Mouse (Mus musculus): Measurements from ENCODE around the gene Efna4.

- no peak for TF ChIP-seq CTCF (IDR thresholded peaks at IDR 0.05; ENCODE audit: control insufficient read depth, insufficient read depth, insufficient replicate concordance, low read depth, low read length)
- no peak for TF ChIP-seq POLR2A (IDR thresholded peaks at IDR 0.05; ENCODE audit: control insufficient read depth, low read depth, low read length)
Measured at GRCm38 (mm10) chr3:89377831-89378230, 40.0 kb upstream of the Efna4 start.

Data from testis, adult 2 months (tissue).